Mouse (Mus musculus) naive thymus-derived CD4-positive, alpha-beta T cell, adult 5 months (primary cell): Measurements from ENCODE around the gene Olfr598. TPM values are rescaled to one million over a fixed set of nuclear protein-coding genes. Genes with fewer than 3 reads are reported as not detected.

ENCODE experiments used
- polyA plus RNA-seq: library from polyadenylated mRNA; unstranded; fragments of 100-300 nt; shearing (Covaris generic); gene quantifications from one replicate; pipeline ENCODE4 v1.2.1, GENCODE M21; 2017

The Olfr598 gene
- not detected for polyA plus RNA-seq

GRCm38 (mm10) chr7:103323268-103323667, at the start of gene Olfr598:
Olfr598 (plus strand) TSS chr7:103323568.

GRCm38 (mm10) chr7:103305348-103305747, 18.0 kb upstream of the Olfr598 start, which contains the start of gene Olfr596:
Olfr596 (plus strand) TSS chr7:103305648.

GRCm38 (mm10) chr7:103316015-103316414, 7.4 kb upstream of the Olfr598 start, which contains the start of gene Olfr597:
Olfr597 (plus strand) TSS chr7:103316315.

GRCm38 (mm10) chr7:103335617-103336016, 12.2 kb downstream of the Olfr598 start, which contains the start of gene Olfr599:
Olfr599 (plus strand) TSS chr7:103335917.

GRCm38 (mm10) chr7:103349569-103349968, 26.2 kb downstream of the Olfr598 start, which contains the start of gene Olfr600:
Olfr600 (minus strand) TSS chr7:103349669.

GRCm38 (mm10) chr7:103362555-103362954, 39.2 kb downstream of the Olfr598 start, which contains the start of gene Olfr601:
Olfr601 (minus strand) TSS chr7:103362655.

Other genes starting within 250 kb of the Olfr598 start
- not detected for gene Olfr584, start 241.7 kb upstream of the Olfr598 start, polyA plus RNA-seq
- not detected for gene Olfr585, start 225.8 kb upstream of the Olfr598 start, polyA plus RNA-seq
- gene Olfr586, start 197.9 kb upstream of the Olfr598 start, polyA plus RNA-seq = not detected
- 0.12 TPM for gene Olfr588-ps1, start 182.7 kb upstream of the Olfr598 start, polyA plus RNA-seq
- not detected for gene Olfr589, start 167.2 kb upstream of the Olfr598 start, polyA plus RNA-seq
- not detected for gene Olfr591, start 145.2 kb upstream of the Olfr598 start, polyA plus RNA-seq
- not detected for gene Olfr592, start 138.8 kb upstream of the Olfr598 start, polyA plus RNA-seq
- not detected for gene Olfr593, start 111.7 kb upstream of the Olfr598 start, polyA plus RNA-seq
- gene Olfr594, start 106.6 kb upstream of the Olfr598 start, polyA plus RNA-seq = 0.21 TPM
- not detected for gene Usp17ld, start 71.1 kb upstream of the Olfr598 start, polyA plus RNA-seq
- not detected for gene Olfr596, start 17.9 kb upstream of the Olfr598 start, polyA plus RNA-seq
- gene Olfr597, start 7.3 kb upstream of the Olfr598 start, polyA plus RNA-seq = 0.25 TPM
- gene Olfr599, start 12.3 kb downstream of the Olfr598 start, polyA plus RNA-seq = not detected
- not detected for gene Olfr600, start 26.1 kb downstream of the Olfr598 start, polyA plus RNA-seq
- gene Olfr601, start 39.1 kb downstream of the Olfr598 start, polyA plus RNA-seq = not detected
- not detected for gene Olfr603, start 62.6 kb downstream of the Olfr598 start, polyA plus RNA-seq
- gene Usp17lc, start 91.5 kb downstream of the Olfr598 start, polyA plus RNA-seq = not detected
- gene Olfr605, start 121.9 kb downstream of the Olfr598 start, polyA plus RNA-seq = not detected
- not detected for gene Olfr606, start 125.5 kb downstream of the Olfr598 start, polyA plus RNA-seq
- 0.20 TPM for gene Olfr607, start 140.6 kb downstream of the Olfr598 start, polyA plus RNA-seq
- gene Olfr608, start 146.3 kb downstream of the Olfr598 start, polyA plus RNA-seq = not detected
- gene Olfr609, start 174.5 kb downstream of the Olfr598 start, polyA plus RNA-seq = not detected
- not detected for gene Olfr610, start 188.6 kb downstream of the Olfr598 start, polyA plus RNA-seq
- gene Olfr611, start 197.3 kb downstream of the Olfr598 start, polyA plus RNA-seq = not detected
- gene Olfr612, start 219.1 kb downstream of the Olfr598 start, polyA plus RNA-seq = not detected
- 0.06 TPM for gene Olfr613, start 224.5 kb downstream of the Olfr598 start, polyA plus RNA-seq
- gene Olfr615, start 232.5 kb downstream of the Olfr598 start, polyA plus RNA-seq = not detected
- not detected for gene Olfr616, start 245.6 kb downstream of the Olfr598 start, polyA plus RNA-seq
- gene Olfr617, start 249.5 kb downstream of the Olfr598 start, polyA plus RNA-seq = not detected